Mouse (Mus musculus): Measurements from ENCODE around the gene Myrf.

- TF ChIP-seq CTCF (IDR thresholded peaks at IDR 0.05; ENCODE audit: borderline replicate concordance, extremely low read depth, insufficient read depth, insufficient read length) (no peak), POLR2A (IDR thresholded peaks at IDR 0.05; ENCODE audit: borderline replicate concordance, extremely low read depth, insufficient read depth, insufficient read length, poor library complexity, severe bottlenecking) (no peak)
These were observed 21.0 kb downstream of the Myrf start for GRCm38 (mm10) chr19:10219593-10219992.
